Mouse (Mus musculus) forebrain, postnatal 0 days (tissue): ENCODE measurements around the gene Tmem40. TPM values are rescaled to one million over a fixed set of nuclear protein-coding genes. Genes with fewer than 3 reads are reported as not detected.

Source experiments
- ATAC-seq: fragments of 200-750 bp; cut with Nextera tagmentation; 2 replicates; pipeline ENCODE4 v1.8.0; 2017; ENCODE audit warnings: mild to moderate bottlenecking, moderate library complexity
- DNase-seq: peaks from one replicate; pipeline ENCODE4 v3.0.0-alpha.2; 2015
- H3K27ac ChIP-seq: fragments of 300-500 bp; sonication (generic); 2 replicates; pipeline ENCODE4 v1.5.1; 2014; ENCODE audit warnings: low read depth, mild to moderate bottlenecking, antibody characterized with exemption, low read length, moderate library complexity, mixed read lengths
- H3K27me3 ChIP-seq: fragments of 300-500 bp; sonication (generic); 2 replicates; pipeline ENCODE4 v1.6.1; 2014; ENCODE audit warnings: mild to moderate bottlenecking, low read length, mixed read lengths; ENCODE audit not compliant: insufficient read depth
- H3K36me3 ChIP-seq: fragments of 300-500 bp; sonication (generic); 2 replicates; pipeline ENCODE4 v1.6.1; 2014; ENCODE audit warnings: mild to moderate bottlenecking, moderate library complexity; ENCODE audit not compliant: insufficient read depth
- H3K4me1 ChIP-seq: fragments of 300-500 bp; sonication (generic); 2 replicates; pipeline ENCODE4 v1.6.1; 2014; ENCODE audit warnings: antibody characterized with exemption; ENCODE audit not compliant: insufficient read depth
- H3K4me2 ChIP-seq: fragments of 300-500 bp; sonication (generic); 2 replicates; pipeline ENCODE4 v1.6.1; 2014; ENCODE audit warnings: low read depth, mild to moderate bottlenecking, moderate library complexity
- H3K4me3 ChIP-seq: fragments of 300-500 bp; sonication (generic); 2 replicates; pipeline ENCODE4 v1.5.1; 2014; ENCODE audit warnings: low read depth, low read length, mixed read lengths
- H3K9ac ChIP-seq: fragments of 300-500 bp; sonication (generic); 2 replicates; pipeline ENCODE4 v1.6.1; 2014; ENCODE audit warnings: mild to moderate bottlenecking
- H3K9me3 ChIP-seq: fragments of 300-500 bp; sonication (generic); 2 replicates; pipeline ENCODE4 v1.6.1; 2016; ENCODE audit warnings: low read length
- CTCF ChIP-seq: sonication (generic); IDR thresholded peaks from 2 replicates; pipeline ENCODE4 v1.5.1; 2016; ENCODE audit warnings: antibody characterized with exemption, control low read depth, low read depth
- WGBS: fragments of 180-500 bp; shearing (Covaris S2); extraction: QIAGEN DNeasy Blood & Tissue Kit; methylation state at CpG from one replicate; pipeline ENCODE4 v1.1.7; 2014; 5-methylcytosine and 5-hydroxymethylcytosine counted together
- polyA plus RNA-seq: library from polyadenylated mRNA; unstranded; fragments of >200 nt; fragmentation: Nextera tagmentation; extraction: Ambion mirVana; gene quantifications from 2 replicates; pipeline ENCODE4 v1.2.1, GENCODE M21; 2015
- total RNA-seq: library from RNA; depleted of rRNA; stranded (reverse); fragments of >200 nt; gene quantifications from 2 replicates; pipeline ENCODE4 v1.2.3, GENCODE M21; 2014

The Tmem40 gene
- total and polyA plus RNA-seq, 2 experiments from 2014 or later: 0.38 to 1.1 TPM

GRCm38 (mm10) chr6:115803541-115804382 lies 41.6 kb upstream of the Tmem40 start:
- no peaks in the 10 kb centered on the region for H3K27me3 ChIP-seq
- no peak overlapping the region for H3K4me3 ChIP-seq
- H3K9me3 ChIP-seq: no peaks in the 10 kb centered on the region
- H3K27ac ChIP-seq: no peak overlapping the region; the same call in 1 of the 2 replicates
- peaks cover 9% of the 10 kb centered on the region for H3K4me1 ChIP-seq
- no peak overlapping the region for H3K4me2 ChIP-seq
- DNase-seq: peak; percentile 66
- 44% methylated on average over 16 of the region's 16 CpGs for WGBS
- H3K36me3 ChIP-seq: peaks cover 71% of the 10 kb centered on the region
- H3K9ac ChIP-seq: no peak overlapping the region
- peak; percentile 74 for TF ChIP-seq CTCF
- peak; percentile 65 for ATAC-seq

DNA sequence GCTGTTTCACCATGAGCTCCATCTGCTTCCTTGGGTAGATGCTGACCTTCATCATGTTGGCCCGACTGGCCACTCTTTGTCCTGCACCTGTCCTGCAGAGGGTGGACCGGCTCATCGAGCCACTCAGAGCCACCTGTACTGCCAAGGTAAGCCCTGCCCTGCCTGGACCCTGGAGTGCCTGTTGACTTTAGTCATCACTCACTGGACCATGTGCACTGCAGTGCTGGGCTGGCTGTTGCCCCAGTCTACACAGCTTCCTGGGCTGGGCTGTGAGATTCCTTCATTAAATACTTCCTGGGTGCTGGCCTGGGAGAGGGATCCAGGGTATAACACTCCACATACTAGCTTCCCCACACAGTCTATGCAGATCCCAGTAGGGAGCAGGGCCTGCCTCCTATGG lies 39.6 kb upstream of the Tmem40 start:
- H3K9ac ChIP-seq: no peak overlapping the region
- peaks cover 81% of the 10 kb centered on the region for H3K36me3 ChIP-seq
- no peak for TF ChIP-seq CTCF
- 99% methylated on average over 3 of the region's 3 CpGs for WGBS
- H3K9me3 ChIP-seq: no peaks in the 10 kb centered on the region
- ATAC-seq: no peak
- H3K27ac ChIP-seq: no peak overlapping the region
- no peak for DNase-seq
- peaks cover 3% of the 10 kb centered on the region; the same call in 1 of the 2 replicates for H3K4me1 ChIP-seq
- H3K27me3 ChIP-seq: no peaks in the 10 kb centered on the region
- H3K4me2 ChIP-seq: no peak overlapping the region
- no peak overlapping the region for H3K4me3 ChIP-seq

- no peak for DNase-seq
- Histone ChIP-seq H3K9me3 (no peaks in the 10 kb centered on the region), H3K4me1 (no peaks in the 10 kb centered on the region), H3K4me3 (no peak overlapping the region), H3K4me2 (no peak overlapping the region), H3K36me3 (peaks cover 79% of the 10 kb centered on the region), H3K27me3 (no peaks in the 10 kb centered on the region), H3K9ac (no peak overlapping the region), H3K27ac (no peak overlapping the region)
- TF ChIP-seq CTCF: no peak
- ATAC-seq: no peak; the same call in 1 of the 2 replicates
- 87% methylated on average over 21 of the region's 21 CpGs for WGBS
Measured at GRCm38 (mm10) chr6:115792691-115793215, 30.5 kb upstream of the Tmem40 start.

DNA sequence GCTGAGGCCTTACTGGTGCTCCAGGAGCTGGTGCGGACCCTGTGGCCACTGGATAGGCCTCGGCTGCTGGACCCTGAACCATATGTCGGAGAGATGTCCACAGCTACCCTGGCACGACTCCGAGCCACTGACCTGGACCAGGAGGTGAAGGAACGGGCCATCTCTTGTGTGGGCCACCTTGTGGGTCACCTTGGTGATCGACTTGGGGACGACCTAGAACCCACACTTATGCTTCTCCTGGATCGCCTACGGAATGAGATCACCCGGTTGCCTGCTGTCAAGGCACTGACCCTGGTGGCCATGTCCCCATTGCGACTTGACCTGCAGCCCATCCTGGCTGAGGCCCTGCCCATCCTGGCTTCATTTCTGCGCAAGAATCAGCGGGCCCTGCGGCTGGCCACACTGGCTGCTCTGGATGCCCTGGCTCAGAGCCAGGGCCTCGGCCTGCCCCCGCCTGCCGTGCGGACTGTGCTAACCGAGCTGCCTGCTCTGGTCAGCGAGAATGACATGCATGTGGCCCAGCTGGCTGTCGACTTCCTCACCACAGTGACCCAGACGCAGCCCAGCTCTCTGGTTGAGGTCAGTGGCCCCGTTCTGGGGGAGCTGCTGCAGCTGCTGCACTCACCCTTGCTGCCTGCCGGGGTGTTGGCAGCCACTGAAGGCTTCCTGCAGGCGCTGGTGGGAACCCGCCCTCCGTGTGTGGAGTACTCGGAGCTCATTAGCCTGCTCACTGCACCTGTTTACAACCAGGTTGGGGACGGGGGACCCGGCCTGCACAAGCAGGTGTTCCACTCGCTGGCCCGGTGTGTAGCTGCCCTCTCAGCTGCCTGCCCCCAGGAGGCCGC lies 29.9 kb upstream of the Tmem40 start:
- Histone ChIP-seq H3K27me3 (no peaks in the 10 kb centered on the region), H3K4me2 (no peak overlapping the region), H3K9me3 (no peaks in the 10 kb centered on the region), H3K4me3 (no peak overlapping the region), H3K36me3 (peaks cover 77% of the 10 kb centered on the region), H3K9ac (no peak overlapping the region), H3K4me1 (no peaks in the 10 kb centered on the region), H3K27ac (no peak overlapping the region)
- ATAC-seq (no peak), DNase-seq (no peak)
- 83% methylated on average over 34 of the region's 34 CpGs for WGBS
- TF ChIP-seq CTCF: no peak

GRCm38 (mm10) chr6:115791016-115791415 lies 28.8 kb upstream of the Tmem40 start:
- peaks cover 74% of the 10 kb centered on the region for H3K36me3 ChIP-seq
- 82% methylated on average over 10 of the region's 10 CpGs for WGBS
- no peaks in the 10 kb centered on the region for H3K4me1 ChIP-seq
- H3K27ac ChIP-seq: no peak overlapping the region
- TF ChIP-seq CTCF: no peak
- no peak overlapping the region for H3K4me3 ChIP-seq
- H3K9me3 ChIP-seq: no peaks in the 10 kb centered on the region
- ATAC-seq (no peak), DNase-seq (no peak)
- H3K27me3 ChIP-seq: no peaks in the 10 kb centered on the region
- H3K9ac ChIP-seq: no peak overlapping the region
- no peak overlapping the region for H3K4me2 ChIP-seq

DNA sequence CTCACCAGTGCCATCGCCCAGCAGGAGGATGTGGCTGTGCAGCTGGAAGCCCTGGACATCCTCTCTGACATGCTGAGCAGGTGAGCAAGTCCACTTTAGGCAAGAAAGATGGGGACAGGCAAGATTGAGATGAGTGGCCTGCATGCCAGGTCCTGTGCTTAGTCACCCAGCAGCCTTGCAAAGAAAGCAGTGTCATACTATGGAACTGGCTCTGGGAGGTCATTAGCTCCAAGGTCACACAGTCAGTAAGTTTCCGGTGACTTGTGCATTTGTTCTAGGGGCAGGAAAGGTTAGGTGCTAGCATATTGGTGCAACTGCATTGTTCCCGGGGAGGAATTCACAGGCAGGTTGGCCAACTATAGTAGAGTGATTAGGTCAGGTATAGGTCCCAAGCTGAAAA lies 20.6 kb upstream of the Tmem40 start:
- H3K9me3 ChIP-seq: no peaks in the 10 kb centered on the region
- no peaks in the 10 kb centered on the region for H3K27me3 ChIP-seq
- DNase-seq: no peak
- no peaks in the 10 kb centered on the region for H3K4me1 ChIP-seq
- H3K36me3 ChIP-seq: peaks cover 61% of the 10 kb centered on the region
- no peak overlapping the region for H3K4me2 ChIP-seq
- H3K9ac ChIP-seq: no peak overlapping the region
- H3K4me3 ChIP-seq: no peak overlapping the region
- ATAC-seq: no peak
- H3K27ac ChIP-seq: no peak overlapping the region
- WGBS: 94% methylated on average over 3 of the region's 3 CpGs
- TF ChIP-seq CTCF: no peak

GRCm38 (mm10) chr6:115776363-115776762 lies 14.2 kb upstream of the Tmem40 start:
- H3K4me2 ChIP-seq: peak overlapping the region; percentile 85; the same call in 1 of the 2 replicates
- H3K4me3 ChIP-seq: no peak overlapping the region
- ATAC-seq (no peak), DNase-seq (no peak)
- peaks cover 12% of the 10 kb centered on the region for H3K36me3 ChIP-seq
- H3K4me1 ChIP-seq: peaks cover 22% of the 10 kb centered on the region; the same call in 1 of the 2 replicates
- H3K27me3 ChIP-seq: no peaks in the 10 kb centered on the region
- no peak overlapping the region for H3K27ac ChIP-seq
- H3K9me3 ChIP-seq: no peaks in the 10 kb centered on the region
- WGBS: 60% methylated on average over 9 of the region's 9 CpGs
- H3K9ac ChIP-seq: no peak overlapping the region
- no peak for TF ChIP-seq CTCF
